Mouse (Mus musculus) CH12.LX (cell line): Measurements from ENCODE around the gene Olfr1250. TPM values are rescaled to one million over a fixed set of nuclear protein-coding genes. Genes with fewer than 3 reads are reported as not detected.
"Not testable (repeated sequence)": the region's sequence is repeated elsewhere in the genome, so short reads cannot be mapped to it uniquely, and the experiment has no call there.

Source experiments
- DNase-seq: peaks from one replicate; pipeline ENCODE4 v3.0.0-alpha.2; 2013; ENCODE audit errors: extremely low read depth
- H3K27ac ChIP-seq: 2 replicates; pipeline ENCODE4 v1.5.1; 2012; ENCODE audit warnings: low read depth, mild to moderate bottlenecking, control low read depth, moderate library complexity; ENCODE audit not compliant: insufficient read depth
- H3K27me3 ChIP-seq: replicated peaks from 2 replicates; pipeline ENCODE3; 2012; ENCODE audit warnings: inconsistent platforms
- H3K36me3 ChIP-seq, 2 experiments: replicated peaks in 1 of 2; 2 replicates each; pipeline versions ENCODE3 to v1.6.1; 2012; ENCODE audit warnings: inconsistent platforms in 1 of 2, low read length in 1 of 2, mild to moderate bottlenecking in 1 of 2, mixed read lengths in 1 of 2, moderate library complexity in 1 of 2; ENCODE audit not compliant: control insufficient read depth in 1 of 2, insufficient read depth in 1 of 2
- H3K4me1 ChIP-seq, 2 experiments: 2 replicates each; pipeline ENCODE4 v1.6.1; 2012; ENCODE audit warnings: inconsistent platforms in 1 of 2, moderate library complexity in 1 of 2; ENCODE audit not compliant: insufficient read depth in 2 of 2, control insufficient read depth in 1 of 2
- H3K4me2 ChIP-seq: 2 replicates; pipeline ENCODE4 v1.6.1; 2012; ENCODE audit warnings: low read depth, mild to moderate bottlenecking, control low read depth; ENCODE audit not compliant: poor library complexity, insufficient read depth, severe bottlenecking
- H3K4me3 ChIP-seq, 3 experiments: fragments of 150-350 bp in 1 of 3; sonication (generic) in 1 of 3; replicated peaks in 1 of 3; 2 replicates each; pipeline versions ENCODE3 to v1.5.1; 2011 to 2012; ENCODE audit warnings: low read depth in 2 of 3, low read length in 2 of 3, mild to moderate bottlenecking in 2 of 3, moderate library complexity in 2 of 3, control low read depth in 1 of 3, improper control_type of control experiment in 1 of 3, inconsistent platforms in 1 of 3, mixed read lengths in 1 of 3; ENCODE audit not compliant: poor library complexity in 1 of 3
- H3K79me2 ChIP-seq: replicated peaks from 2 replicates; pipeline ENCODE4 v1.6.1; 2012; ENCODE audit warnings: mild to moderate bottlenecking, moderate library complexity; ENCODE audit not compliant: control insufficient read depth, poor library complexity, insufficient read depth, severe bottlenecking; ENCODE audit errors: extremely low read depth
- H3K9ac ChIP-seq: 2 replicates; pipeline ENCODE4 v1.6.1; 2012; ENCODE audit warnings: low read depth, mild to moderate bottlenecking, control low read depth, moderate library complexity; ENCODE audit not compliant: insufficient read depth
- H3K9me3 ChIP-seq: replicated peaks from 2 replicates; pipeline ENCODE3; 2012; ENCODE audit warnings: low read length, inconsistent platforms, mixed read lengths
- ELF1 ChIP-seq: IDR thresholded peaks from 2 replicates; pipeline ENCODE4 v1.6.1; 2014; ENCODE audit warnings: low read depth, mild to moderate bottlenecking, inconsistent platforms, low read length, improper control_type of control experiment
- ETS1 ChIP-seq: conservative IDR thresholded peaks from 2 replicates; pipeline ENCODE4 v1.6.1; 2012; ENCODE audit warnings: low read depth, mild to moderate bottlenecking, inconsistent platforms, low read length, improper control_type of control experiment, moderate library complexity
- GABPA ChIP-seq: IDR thresholded peaks from 2 replicates; pipeline ENCODE4 v1.6.1; 2012; ENCODE audit warnings: low read depth, low read length, improper control_type of control experiment, inconsistent platforms; ENCODE audit not compliant: insufficient replicate concordance
- IRF4 ChIP-seq: IDR thresholded peaks from 2 replicates; pipeline ENCODE4 v1.6.1; 2014; ENCODE audit warnings: low read depth, mild to moderate bottlenecking, inconsistent platforms, low read length, improper control_type of control experiment
- JUND ChIP-seq: conservative IDR thresholded peaks from 2 replicates; pipeline ENCODE4 v1.6.1; 2011; ENCODE audit warnings: low read depth, low read length, improper control_type of control experiment
- MAZ ChIP-seq: IDR thresholded peaks from 2 replicates; pipeline ENCODE4 v1.6.1; 2012; ENCODE audit warnings: low read depth, mild to moderate bottlenecking, inconsistent platforms, low read length, improper control_type of control experiment, moderate library complexity
- MYC ChIP-seq: IDR thresholded peaks from 2 replicates; pipeline ENCODE4 v1.6.1; 2011; ENCODE audit warnings: low read depth, mild to moderate bottlenecking, improper control_type of control experiment, low read length
- NELFE ChIP-seq: IDR thresholded peaks from 2 replicates; pipeline ENCODE4 v1.6.1; 2011; ENCODE audit warnings: low read depth, low read length, improper control_type of control experiment
- POLR2AphosphoS2 ChIP-seq: IDR thresholded peaks from 2 replicates; pipeline ENCODE4 v1.6.1; 2011; ENCODE audit warnings: low read depth, low read length, improper control_type of control experiment
- TBP ChIP-seq: conservative IDR thresholded peaks from 2 replicates; pipeline ENCODE4 v1.6.1; 2011; ENCODE audit warnings: low read depth, low read length, improper control_type of control experiment
- USF1 ChIP-seq: IDR thresholded peaks from 2 replicates; pipeline ENCODE4 v1.6.1; 2014; ENCODE audit warnings: low read depth, mild to moderate bottlenecking, inconsistent platforms, low read length, improper control_type of control experiment
- USF2 ChIP-seq: conservative IDR thresholded peaks from 2 replicates; pipeline ENCODE4 v1.6.1; 2011; ENCODE audit warnings: low read depth, low read length, improper control_type of control experiment
- ZC3H11A ChIP-seq: IDR thresholded peaks from 2 replicates; pipeline ENCODE4 v1.6.1; 2012; ENCODE audit warnings: low read depth, mild to moderate bottlenecking, inconsistent platforms, low read length, improper control_type of control experiment
- ZKSCAN1 ChIP-seq: IDR thresholded peaks from 2 replicates; pipeline ENCODE4 v1.6.1; 2012; ENCODE audit warnings: low read depth, inconsistent platforms, low read length, improper control_type of control experiment, borderline replicate concordance
- ZMIZ1 ChIP-seq: IDR thresholded peaks from 2 replicates; pipeline ENCODE4 v1.6.1; 2012; ENCODE audit warnings: low read depth, mild to moderate bottlenecking, inconsistent platforms, low read length, improper control_type of control experiment
- dilution Hi-C: fragments of 300-500 bp; cut with MboI; formaldehyde crosslinking; loops from 2 replicates; pipeline ENCODE4 v1.14.3; 2020; ENCODE audit warnings: low sequenced_read_pairs; ENCODE audit not compliant: extremely low pct_unique_long_range_greater_than_20kb, extremely low pct_ligation_motif_present
- in situ Hi-C: fragments of 300-500 bp; cut with MboI; formaldehyde crosslinking; loops from 3 replicates; pipeline ENCODE4 v1.14.3; 2019; ENCODE audit warnings: low sequenced_read_pairs, low pct_ligation_motif_present, low pct_unique_long_range_greater_than_20kb, mixed read lengths
- polyA plus RNA-seq: library from polyadenylated mRNA; unstranded; fragments of >175 nt; gene quantifications from 2 replicates; pipeline ENCODE4 v1.2.1, GENCODE M21; 2012; ENCODE audit warnings: low read depth; ENCODE audit not compliant: insufficient read length
- total RNA-seq, 2 experiments: library from RNA; depleted of rRNA; stranded (reverse); fragments of 300-350 nt in 1 of 2; fragments of >200 nt in 1 of 2; gene quantifications; 2 replicates each; pipeline ENCODE4 v1.2.3; 2012 to 2014

Olfr1250 gene
- total and polyA plus RNA-seq, 3 experiments = 0.04 TPM; not detected in 2

DNA sequence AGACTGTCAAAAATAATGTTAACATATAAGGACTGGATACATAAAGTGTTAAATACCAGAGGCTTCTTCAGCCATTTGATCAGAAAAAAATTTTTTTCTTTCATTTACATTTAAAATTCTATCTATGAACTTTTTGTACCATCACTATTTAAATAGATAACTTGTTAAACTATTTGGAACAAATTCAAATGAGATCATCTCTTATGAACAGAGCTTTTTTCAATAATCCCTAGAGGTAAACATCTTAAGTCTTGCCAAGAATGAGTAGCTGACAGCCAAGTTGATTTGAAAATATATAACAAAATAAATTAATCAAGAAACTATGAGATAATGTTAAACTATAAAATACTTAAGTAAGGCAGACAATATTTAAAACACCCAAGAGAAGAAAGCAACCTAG is 10.6 kb upstream of the Olfr1250 start, which contains the start of gene Olfr1251:
TSS of gene Olfr1251 (minus strand) at position 101 of the 400 bp plus-strand sequence.
- in situ Hi-C loops (no loop called here), dilution Hi-C loops (no loop called here)
- Histone ChIP-seq H3K79me2 (no peaks in the 10 kb centered on the region), H3K36me3 (no peaks in the 10 kb centered on the region), H3K9ac (no peak within 1 kb of the TSS), H3K4me3 (no peak within 1 kb of the TSS), H3K4me1 (no peaks in the 10 kb centered on the region), H3K27ac (no peak within 1 kb of the TSS), H3K9me3 (no peaks in the 10 kb centered on the region), H3K27me3 (no peaks in the 10 kb centered on the region), H3K4me2 (no peak within 1 kb of the TSS)
- TF ChIP-seq TBP (no peak), GABPA (no peak)
- DNase-seq = no peak

DNA sequence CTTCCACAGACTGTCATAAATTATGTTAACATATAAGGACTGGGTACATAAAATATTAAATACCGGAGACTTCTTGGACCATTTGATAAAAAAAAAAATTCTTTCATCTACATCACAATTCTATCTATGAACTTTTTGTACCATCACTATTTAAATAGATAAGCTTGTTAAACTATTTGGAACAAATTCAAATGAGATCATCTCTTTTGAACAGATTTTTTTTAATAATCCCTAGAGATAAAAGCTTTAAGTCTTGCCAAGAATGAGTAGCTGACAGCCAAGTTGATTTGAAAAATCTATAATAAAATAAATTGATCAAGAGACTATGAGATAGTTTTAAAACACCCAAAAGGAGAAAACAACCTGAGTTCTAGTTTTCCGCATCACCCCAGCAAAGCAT is 26.4 kb downstream of the Olfr1250 start, which contains the start of gene Olfr1249:
TSS of gene Olfr1249 (minus strand) at position 101 of the 400 bp plus-strand sequence.
- DNase-seq = no peak
- Histone ChIP-seq H3K27me3 (no peaks in the 10 kb centered on the region), H3K4me1 (no peaks in the 10 kb centered on the region), H3K79me2 (no peaks in the 10 kb centered on the region), H3K4me3 (no peak within 1 kb of the TSS), H3K4me2 (no peak within 1 kb of the TSS), H3K9me3 (peaks cover 3% of the 10 kb centered on the region), H3K36me3 (no peaks in the 10 kb centered on the region), H3K9ac (no peak within 1 kb of the TSS), H3K27ac (no peak within 1 kb of the TSS)
- in situ Hi-C loops (no loop called here), dilution Hi-C loops (no loop called here)
- TF ChIP-seq NELFE (no peak), JUND (no peak), IRF4 (no peak), USF1 (no peak), MYC (no peak), ELF1 (no peak), ETS1 (no peak), USF2 (no peak), ZMIZ1 (no peak), MAZ (no peak), ZC3H11A (no peak), ZKSCAN1 (no peak), POLR2AphosphoS2 (no peak)

DNA sequence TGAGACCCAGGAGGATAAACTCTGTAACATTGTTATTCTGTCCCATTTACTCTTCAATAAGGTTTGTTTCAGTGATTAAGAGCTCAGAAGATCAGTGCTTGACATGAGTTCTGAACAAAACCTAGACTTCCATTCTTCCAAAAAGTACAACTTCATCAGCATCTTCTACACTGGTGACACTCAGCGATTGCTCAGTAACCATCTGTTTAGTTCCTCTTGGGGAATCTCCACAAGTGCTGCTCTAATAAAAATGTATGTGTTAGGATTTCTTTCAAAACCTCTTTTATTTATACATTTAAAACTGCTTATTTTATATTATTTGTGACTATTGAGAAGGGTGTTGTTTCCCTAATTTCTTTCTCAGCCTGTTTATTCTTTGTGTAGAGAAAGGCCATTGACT is 43.1 kb downstream of the Olfr1250 start, which contains the start of gene Olfr1248:
TSS of gene Olfr1248 (minus strand) at position 101 of the 400 bp plus-strand sequence.
- H3K4me3 ChIP-seq, dilution Hi-C loops, H3K9ac ChIP-seq, H3K27me3 ChIP-seq, H3K36me3 ChIP-seq, H3K79me2 ChIP-seq, H3K4me1 ChIP-seq, H3K4me2 ChIP-seq, in situ Hi-C loops, DNase-seq, H3K27ac ChIP-seq: not testable (repeated sequence)
- peaks cover 11% of the 10 kb centered on the region for H3K9me3 ChIP-seq
